Mouse (Mus musculus) E14TG2a.4 (cell line): ENCODE measurements around the gene Rorc.

Source experiments
- H3K27me3 ChIP-seq: 2 replicates; pipeline ENCODE4 v1.6.1; 2014; ENCODE audit warnings: low read length, control low read depth; ENCODE audit not compliant: insufficient read depth
- H3K36me3 ChIP-seq: 2 replicates; pipeline ENCODE4 v1.6.1; 2014; ENCODE audit warnings: low read length, control low read depth; ENCODE audit not compliant: insufficient read depth
- H3K4me1 ChIP-seq: replicated peaks from 2 replicates; pipeline ENCODE4 v1.6.1; 2014; ENCODE audit warnings: low read depth, low read length, control low read depth
- H3K4me3 ChIP-seq: replicated peaks from 2 replicates; pipeline ENCODE4 v1.5.1; 2014; ENCODE audit warnings: mild to moderate bottlenecking, low read length
- H3K9me3 ChIP-seq: 2 replicates; pipeline ENCODE4 v1.6.1; 2014; ENCODE audit warnings: low read length, control low read depth
- CTCF ChIP-seq: conservative IDR thresholded peaks from 2 replicates; pipeline ENCODE4 v1.5.1; 2014; ENCODE audit warnings: low read length
- NANOG ChIP-seq: IDR thresholded peaks from 2 replicates; pipeline ENCODE4 v1.6.1; 2014; ENCODE audit warnings: borderline replicate concordance, low read length, mixed read lengths
- POU5F1 ChIP-seq: IDR thresholded peaks from 2 replicates; pipeline ENCODE4 v1.6.1; 2014; ENCODE audit warnings: low read length, borderline replicate concordance

Rorc gene

DNA sequence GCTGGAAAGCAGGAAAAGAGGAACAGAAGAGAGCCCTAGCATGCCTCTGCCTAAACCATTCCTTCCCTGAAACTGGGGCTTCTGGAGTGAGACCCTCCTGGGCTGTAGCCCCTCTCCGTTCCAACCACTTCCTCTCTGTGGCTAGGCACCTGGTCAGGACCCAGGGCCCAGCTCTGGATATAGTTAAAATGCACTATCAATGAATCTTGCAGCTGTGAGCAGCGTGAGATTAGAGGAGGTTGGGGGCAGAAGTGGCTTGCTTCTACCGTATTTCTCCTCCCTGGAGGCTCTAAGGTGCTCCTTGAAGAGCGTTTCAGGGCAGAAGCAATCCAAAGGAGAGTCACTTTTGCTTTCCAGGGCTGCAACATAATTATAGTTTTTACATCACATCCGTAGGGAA lies 9.7 kb downstream of the Rorc start:
- H3K36me3 ChIP-seq = no peaks in the 10 kb centered on the region
- H3K4me3 ChIP-seq = no peak overlapping the region
- peaks cover 14% of the 10 kb centered on the region for H3K4me1 ChIP-seq
- TF ChIP-seq POU5F1 = no peak
- no peak for TF ChIP-seq CTCF
- no peak for TF ChIP-seq NANOG
- no peaks in the 10 kb centered on the region for H3K9me3 ChIP-seq
- peaks cover 67% of the 10 kb centered on the region for H3K27me3 ChIP-seq

DNA sequence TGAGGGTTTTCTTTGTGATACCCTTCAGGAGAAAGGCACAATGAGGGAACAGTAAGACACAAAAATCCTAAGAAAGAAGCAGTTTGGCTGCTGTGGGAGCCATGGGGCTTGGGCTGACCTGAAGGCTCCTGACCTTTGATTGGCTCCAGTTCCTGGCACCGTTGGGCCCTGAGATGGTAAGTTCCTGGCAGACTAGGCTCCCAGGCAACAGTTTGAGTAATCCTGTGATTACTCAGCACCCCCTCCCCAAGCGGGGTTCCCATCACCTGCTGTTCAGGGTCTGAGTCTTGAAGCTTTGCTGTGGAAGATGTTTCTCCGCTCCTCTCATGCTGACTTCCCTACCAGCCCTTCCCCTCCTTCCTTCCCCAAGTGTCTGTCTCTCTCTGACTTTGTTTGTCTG lies 10.9 kb downstream of the Rorc start:
- no peak for TF ChIP-seq POU5F1
- Histone ChIP-seq H3K4me1 (peaks cover 11% of the 10 kb centered on the region; the same call in 1 of the 2 replicates), H3K27me3 (peaks cover 68% of the 10 kb centered on the region), H3K4me3 (no peak overlapping the region), H3K36me3 (no peaks in the 10 kb centered on the region), H3K9me3 (no peaks in the 10 kb centered on the region)

DNA sequence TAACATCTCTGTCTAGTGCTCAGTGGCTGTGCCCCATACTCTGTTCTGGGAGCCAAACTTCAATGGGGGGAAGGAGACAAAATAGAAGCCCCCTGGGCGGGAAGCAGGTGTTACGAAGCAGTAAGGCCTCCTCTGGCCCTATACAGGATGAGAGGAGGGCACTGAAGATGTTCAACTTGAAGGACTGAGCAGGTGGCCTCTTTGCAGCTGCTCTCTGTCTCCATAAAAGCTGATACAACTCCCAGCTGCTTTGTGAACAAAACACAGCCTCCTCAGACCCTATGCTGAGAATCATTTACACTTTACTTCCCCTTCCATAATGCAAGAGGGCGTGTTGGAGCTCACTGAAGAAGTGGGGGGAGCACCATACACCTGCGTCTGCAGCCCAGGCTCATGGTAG lies 14.1 kb downstream of the Rorc start:
- Histone ChIP-seq H3K27me3 (peaks cover 76% of the 10 kb centered on the region), H3K36me3 (no peaks in the 10 kb centered on the region), H3K4me3 (no peak overlapping the region), H3K9me3 (no peaks in the 10 kb centered on the region), H3K4me1 (peaks cover 4% of the 10 kb centered on the region; the same call in 1 of the 2 replicates)
- TF ChIP-seq POU5F1 = no peak
- TF ChIP-seq CTCF = no peak
- no peak for TF ChIP-seq NANOG

DNA sequence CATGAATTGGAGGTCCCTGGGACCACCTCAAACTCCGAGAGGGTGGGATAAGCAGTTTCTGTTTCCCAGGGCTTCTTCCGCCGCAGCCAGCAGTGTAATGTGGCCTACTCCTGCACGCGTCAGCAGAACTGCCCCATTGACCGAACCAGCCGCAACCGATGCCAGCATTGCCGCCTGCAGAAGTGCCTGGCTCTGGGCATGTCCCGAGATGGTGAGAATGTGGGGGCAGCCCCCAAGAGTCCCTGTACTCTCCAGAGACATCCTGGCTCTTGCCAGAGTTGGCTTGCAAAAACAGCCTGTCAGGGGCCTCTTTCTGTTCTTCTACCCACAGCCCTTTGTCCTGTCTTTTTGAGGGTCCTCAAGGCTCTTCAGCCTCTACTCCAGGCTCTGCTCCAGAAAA lies 14.8 kb downstream of the Rorc start:
- Histone ChIP-seq H3K27me3 (peaks cover 71% of the 10 kb centered on the region), H3K36me3 (no peaks in the 10 kb centered on the region), H3K4me1 (peaks cover 4% of the 10 kb centered on the region; the same call in 1 of the 2 replicates), H3K4me3 (no peak overlapping the region), H3K9me3 (no peaks in the 10 kb centered on the region)
- TF ChIP-seq CTCF (no peak), NANOG (no peak), POU5F1 (no peak)

DNA sequence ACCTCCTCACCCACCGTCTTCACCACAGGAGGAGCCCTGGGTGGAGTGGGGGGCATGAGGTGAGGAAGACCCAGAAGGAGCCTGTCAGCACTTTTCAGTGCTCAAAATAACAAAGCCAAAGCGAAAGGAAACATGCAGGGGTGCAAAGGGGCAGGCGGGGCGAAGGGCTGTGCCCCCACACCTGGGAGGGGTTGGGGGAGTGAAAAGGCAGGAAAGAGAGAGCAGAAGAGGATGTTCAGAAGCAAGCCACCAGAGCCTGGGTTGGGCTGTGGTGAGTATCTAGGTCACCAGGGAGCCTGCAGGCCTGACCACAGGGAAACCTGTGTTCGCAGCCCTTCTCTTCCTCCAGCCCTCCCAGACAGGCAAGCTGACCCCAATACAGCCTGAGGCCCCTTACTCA lies 15.5 kb downstream of the Rorc start:
- peaks cover 4% of the 10 kb centered on the region; the same call in 1 of the 2 replicates for H3K4me1 ChIP-seq
- no peak for TF ChIP-seq NANOG
- no peak for TF ChIP-seq POU5F1
- TF ChIP-seq CTCF = no peak
- H3K4me3 ChIP-seq = no peak overlapping the region
- H3K36me3 ChIP-seq = no peaks in the 10 kb centered on the region
- H3K27me3 ChIP-seq = peaks cover 68% of the 10 kb centered on the region
- H3K9me3 ChIP-seq = no peaks in the 10 kb centered on the region

DNA sequence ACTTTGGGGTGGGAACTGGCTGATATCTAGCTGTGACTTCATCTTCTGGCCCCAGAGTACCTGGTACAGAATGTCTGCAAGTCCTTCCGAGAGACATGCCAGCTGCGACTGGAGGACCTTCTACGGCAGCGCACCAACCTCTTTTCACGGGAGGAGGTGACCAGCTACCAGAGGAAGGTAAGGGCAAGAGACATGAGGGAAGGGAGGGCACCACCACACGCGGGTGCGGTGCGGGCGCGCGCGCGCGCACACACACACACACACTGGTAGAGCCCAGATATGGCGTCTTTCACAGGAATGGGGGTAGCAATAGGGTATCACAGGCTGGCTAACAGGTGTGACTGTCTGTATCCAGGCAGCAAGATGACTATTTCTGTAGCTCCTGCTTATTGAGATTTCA lies 16.8 kb downstream of the Rorc start:
- TF ChIP-seq NANOG = no peak
- no peak for TF ChIP-seq CTCF
- TF ChIP-seq POU5F1 = no peak
- Histone ChIP-seq H3K4me3 (no peak overlapping the region), H3K9me3 (no peaks in the 10 kb centered on the region), H3K4me1 (peaks cover 4% of the 10 kb centered on the region; the same call in 1 of the 2 replicates), H3K27me3 (peaks cover 55% of the 10 kb centered on the region), H3K36me3 (no peaks in the 10 kb centered on the region)

DNA sequence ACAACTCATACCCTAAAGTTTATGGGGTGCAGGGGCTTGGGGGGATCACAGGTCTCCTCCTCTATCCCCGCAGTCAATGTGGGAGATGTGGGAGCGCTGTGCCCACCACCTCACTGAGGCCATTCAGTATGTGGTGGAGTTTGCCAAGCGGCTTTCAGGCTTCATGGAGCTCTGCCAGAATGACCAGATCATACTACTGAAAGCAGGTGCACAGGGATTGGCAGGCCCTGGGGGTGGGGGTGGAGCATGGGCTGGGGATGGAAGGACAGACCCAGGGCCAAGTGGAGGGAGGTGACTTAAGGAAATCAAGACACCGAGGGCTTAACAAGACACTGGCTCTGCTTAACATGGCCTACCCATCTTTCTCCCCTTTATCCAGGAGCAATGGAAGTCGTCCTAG lies 18.4 kb downstream of the Rorc start:
- H3K4me3 ChIP-seq = no peak overlapping the region
- TF ChIP-seq POU5F1 = no peak
- no peak for TF ChIP-seq CTCF
- no peak for TF ChIP-seq NANOG
- H3K36me3 ChIP-seq = no peaks in the 10 kb centered on the region
- no peaks in the 10 kb centered on the region for H3K9me3 ChIP-seq
- peaks cover 4% of the 10 kb centered on the region; the same call in 1 of the 2 replicates for H3K4me1 ChIP-seq
- peaks cover 50% of the 10 kb centered on the region for H3K27me3 ChIP-seq

DNA sequence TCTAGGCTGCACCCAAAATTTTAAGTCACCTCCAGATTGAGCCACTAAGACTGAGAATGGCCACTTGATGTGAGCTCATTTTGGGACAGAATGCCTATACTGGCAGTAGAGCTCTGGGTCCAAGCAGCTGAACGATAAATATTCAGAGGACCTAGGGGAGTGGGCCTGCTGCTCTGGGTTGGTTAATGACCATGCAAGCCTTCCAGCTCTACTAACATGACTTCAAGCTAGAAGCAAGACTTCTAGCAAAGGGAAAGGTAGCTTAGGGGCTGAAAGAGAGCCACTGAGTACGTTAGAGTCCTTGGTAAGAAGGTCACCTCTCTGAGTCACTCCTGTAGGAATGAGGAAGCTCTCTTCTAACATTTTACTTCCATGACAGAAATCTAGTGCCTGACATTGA lies 19.5 kb downstream of the Rorc start:
- Histone ChIP-seq H3K9me3 (no peaks in the 10 kb centered on the region), H3K4me3 (no peak overlapping the region), H3K36me3 (no peaks in the 10 kb centered on the region), H3K4me1 (peaks cover 4% of the 10 kb centered on the region; the same call in 1 of the 2 replicates), H3K27me3 (peaks cover 48% of the 10 kb centered on the region)
- TF ChIP-seq POU5F1 (no peak), CTCF (no peak), NANOG (no peak)

DNA sequence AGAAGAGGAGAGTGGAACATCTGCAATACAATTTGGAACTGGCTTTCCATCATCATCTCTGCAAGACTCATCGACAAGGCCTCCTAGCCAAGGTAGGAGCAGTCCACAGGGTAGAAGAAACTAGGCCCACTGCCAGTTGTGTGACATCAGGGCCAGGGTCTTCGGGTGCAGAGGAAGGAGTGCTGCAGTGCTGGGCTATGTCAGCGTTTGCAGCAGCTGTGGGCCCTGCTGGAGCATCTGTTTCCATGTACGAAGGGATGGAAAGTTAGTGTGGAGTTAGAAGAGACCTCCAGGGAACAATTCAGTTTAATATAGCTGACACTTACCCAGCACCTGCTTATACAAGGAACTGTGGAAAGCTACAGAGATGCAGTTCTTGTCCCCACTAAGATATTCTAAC lies 20.5 kb downstream of the Rorc start:
- Histone ChIP-seq H3K4me3 (no peak overlapping the region), H3K9me3 (no peaks in the 10 kb centered on the region), H3K4me1 (0 out of 2 replicates have a peak, but pooled peaks cover 2% of the 10 kb centered on the region), H3K36me3 (no peaks in the 10 kb centered on the region), H3K27me3 (peaks cover 48% of the 10 kb centered on the region)
- TF ChIP-seq POU5F1 = no peak
- no peak for TF ChIP-seq CTCF
- no peak for TF ChIP-seq NANOG
